Mouse (Mus musculus): ENCODE results near the gene Zfp786.
A peak's percentile ranks its signal among the peaks of the same experiment; 100 is the strongest.
"Not testable (repeated sequence)": the region's sequence is repeated elsewhere in the genome, so short reads cannot be mapped to it uniquely, and the experiment has no call there.

The Zfp786 gene

DNA sequence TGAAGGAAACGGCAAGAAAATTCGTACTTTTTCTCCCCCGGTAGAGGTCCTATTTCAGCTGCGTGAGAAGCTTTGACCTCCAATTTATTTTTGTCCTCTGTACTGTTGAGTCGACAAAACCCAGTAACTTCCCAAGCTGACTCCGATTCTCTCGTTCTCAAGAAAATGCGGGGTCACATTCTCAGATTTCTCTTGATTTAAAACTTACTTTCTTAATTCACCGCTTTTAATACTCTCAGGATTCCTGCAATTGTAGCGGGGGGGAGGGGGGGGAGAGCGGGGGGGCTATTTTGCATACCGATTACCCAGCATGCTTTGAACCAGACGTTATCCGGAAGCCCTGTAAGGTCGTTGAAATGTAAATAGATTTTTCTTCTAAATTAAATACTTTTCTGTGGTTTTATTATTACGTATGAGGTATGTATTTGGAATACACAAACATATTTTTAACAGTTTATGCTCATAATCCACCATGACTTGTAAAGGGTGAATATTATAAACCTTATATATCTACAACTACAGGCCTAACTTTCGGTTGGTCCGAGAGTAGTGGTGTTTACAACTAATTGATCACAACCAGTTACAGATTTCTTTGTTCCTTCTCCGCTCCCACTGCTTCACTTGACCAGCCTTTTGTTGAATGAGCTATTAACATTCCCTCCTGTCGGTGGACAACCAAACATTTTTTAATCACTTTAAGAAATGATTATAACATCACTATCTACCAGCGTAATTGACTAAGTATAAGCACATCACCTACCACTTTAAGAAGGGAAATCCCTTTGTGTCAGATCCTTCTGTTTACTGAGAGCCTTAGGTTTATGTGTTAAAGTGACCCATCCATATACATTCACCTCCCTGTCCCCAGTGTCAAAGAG lies 49.3 kb downstream of the Zfp786 start:
- DNase-seq (ENCODE audit: low spot score): peak; percentile 90

DNA sequence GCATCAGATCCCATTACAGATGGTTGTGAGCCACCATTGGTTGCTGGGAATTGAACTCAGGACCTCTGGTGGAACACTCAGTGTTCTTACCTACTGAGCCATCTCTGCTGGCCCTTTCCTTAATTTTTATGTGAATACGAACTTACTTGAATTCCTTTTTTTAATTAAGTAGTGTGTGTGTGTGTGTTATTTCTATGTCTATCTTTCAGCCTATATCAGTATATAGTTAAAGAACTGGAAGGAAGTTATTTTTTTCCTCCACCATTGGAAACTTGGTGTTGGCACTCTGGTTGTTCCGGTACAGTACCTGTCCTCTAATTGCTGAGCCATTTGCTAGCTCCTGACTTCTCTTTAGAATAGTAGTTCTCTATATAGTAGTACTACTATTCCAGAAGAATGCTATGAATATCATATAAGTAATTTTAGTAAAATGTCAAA lies 50.1 kb downstream of the Zfp786 start:
- peak; percentile 83 for DNase-seq (ENCODE audit: low spot score)

DNA sequence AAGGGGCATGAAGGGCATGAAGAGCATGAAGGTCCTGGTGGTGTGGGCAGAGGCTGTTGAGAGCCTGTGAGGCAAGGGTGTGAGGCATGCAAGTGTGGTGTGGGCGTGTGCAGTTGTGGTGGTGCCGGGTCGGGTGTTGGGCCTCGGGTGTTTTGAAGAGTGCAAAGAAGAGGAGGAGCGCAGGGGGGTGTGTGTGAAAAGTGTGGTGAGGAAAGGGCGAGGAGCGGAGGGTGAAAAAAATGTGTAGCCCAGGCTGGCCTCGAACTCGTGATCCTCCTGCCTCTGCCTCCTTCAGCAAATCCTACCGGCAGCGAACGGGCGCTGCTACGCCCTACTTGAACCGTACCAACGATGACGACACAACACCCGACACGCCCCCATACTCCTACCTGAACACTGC lies 58.9 kb downstream of the Zfp786 start:
- peak; percentile 66 for DNase-seq (ENCODE audit: low spot score)

DNA sequence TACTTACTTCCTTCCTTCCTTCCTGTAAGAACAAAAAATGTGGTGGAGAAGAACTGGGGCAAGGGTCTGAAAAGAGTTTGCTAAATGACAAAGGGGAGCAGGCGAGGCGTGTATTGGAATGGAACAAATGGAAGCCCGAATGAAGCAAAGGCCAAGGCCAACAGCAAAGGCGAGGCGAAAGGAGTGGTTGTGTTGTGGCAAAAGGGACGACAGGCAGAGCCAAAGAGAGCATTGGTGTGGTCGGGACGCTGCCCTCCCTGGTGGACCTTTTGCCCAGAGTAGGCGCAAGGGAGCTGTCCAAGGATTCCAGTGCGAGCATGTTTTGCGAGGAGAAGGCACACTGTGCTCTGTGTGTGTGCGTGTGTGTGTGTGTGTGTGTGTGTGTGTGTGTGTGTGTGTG lies 59.6 kb downstream of the Zfp786 start:
- DNase-seq (ENCODE audit: low spot score): not testable (repeated sequence)

DNA sequence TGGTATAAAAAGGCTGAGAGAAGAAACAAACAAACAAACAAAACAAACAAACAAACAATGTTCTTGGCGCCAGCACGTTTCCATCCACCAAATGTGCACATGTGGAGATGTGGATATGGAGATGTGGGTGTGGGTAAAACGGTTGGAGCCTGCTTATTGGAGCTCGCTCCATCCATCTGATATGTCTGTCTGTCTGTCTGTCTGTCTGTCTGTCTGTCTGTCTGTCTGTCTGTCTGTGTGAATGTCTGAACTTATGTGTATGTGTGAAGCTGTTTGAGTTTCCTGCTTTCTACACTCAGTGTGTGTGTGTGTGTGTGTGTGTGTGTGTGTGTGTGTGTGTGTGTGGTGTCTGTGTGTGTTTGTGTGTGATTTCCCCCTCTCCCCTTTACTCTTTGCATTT lies 60.8 kb downstream of the Zfp786 start:
- DNase-seq (ENCODE audit: low spot score): not testable (repeated sequence)

Data from adipocyte (in vitro differentiated cells).